Mouse (Mus musculus) embryonic facial prominence, embryonic 10.5 days (tissue): Measurements from ENCODE around the gene Wdfy2. TPM values are rescaled to one million over a fixed set of nuclear protein-coding genes. Genes with fewer than 3 reads are reported as not detected.
"Not testable (repeated sequence)": the region's sequence is repeated elsewhere in the genome, so short reads cannot be mapped to it uniquely, and the experiment has no call there.

Source experiments
- DNase-seq: peaks from one replicate; pipeline ENCODE4 v3.0.0-alpha.2; 2017; ENCODE audit warnings: low spot score
- H3K27ac ChIP-seq: fragments of 300-500 bp; sonication (generic); replicated peaks from 2 replicates; pipeline ENCODE4 v1.5.1; 2016; ENCODE audit warnings: mild to moderate bottlenecking
- H3K27me3 ChIP-seq: fragments of 300-500 bp; sonication (generic); replicated peaks from 2 replicates; pipeline ENCODE4 v1.6.1; 2016; ENCODE audit warnings: low read depth, mild to moderate bottlenecking; ENCODE audit not compliant: poor library complexity, severe bottlenecking
- H3K36me3 ChIP-seq: fragments of 300-500 bp; sonication (generic); replicated peaks from 2 replicates; pipeline ENCODE4 v1.6.1; 2016; ENCODE audit warnings: mild to moderate bottlenecking, moderate library complexity
- H3K4me1 ChIP-seq: fragments of 300-500 bp; sonication (generic); 2 replicates; pipeline ENCODE4 v1.6.1; 2016
- H3K4me3 ChIP-seq: fragments of 300-500 bp; sonication (generic); 2 replicates; pipeline ENCODE4 v1.5.1; 2016; ENCODE audit warnings: mild to moderate bottlenecking, moderate library complexity
- H3K9me3 ChIP-seq: fragments of 300-500 bp; sonication (generic); 2 replicates; pipeline ENCODE4 v1.6.1; 2016; ENCODE audit warnings: mild to moderate bottlenecking
- WGBS: fragments of 180-500 bp; shearing (Covaris S2); methylation state at CpG from one replicate; pipeline ENCODE4 v1.1.7; 2016; 5-methylcytosine and 5-hydroxymethylcytosine counted together
- polyA plus RNA-seq: library from polyadenylated mRNA; unstranded; fragments of >200 nt; fragmentation: Nextera tagmentation; extraction: Ambion mirVana; gene quantifications from 2 replicates; pipeline ENCODE4 v1.2.1, GENCODE M21; 2016

Gene Wdfy2
- polyA plus RNA-seq, 1 experiment from 2014 or later = 13.6 TPM

DNA sequence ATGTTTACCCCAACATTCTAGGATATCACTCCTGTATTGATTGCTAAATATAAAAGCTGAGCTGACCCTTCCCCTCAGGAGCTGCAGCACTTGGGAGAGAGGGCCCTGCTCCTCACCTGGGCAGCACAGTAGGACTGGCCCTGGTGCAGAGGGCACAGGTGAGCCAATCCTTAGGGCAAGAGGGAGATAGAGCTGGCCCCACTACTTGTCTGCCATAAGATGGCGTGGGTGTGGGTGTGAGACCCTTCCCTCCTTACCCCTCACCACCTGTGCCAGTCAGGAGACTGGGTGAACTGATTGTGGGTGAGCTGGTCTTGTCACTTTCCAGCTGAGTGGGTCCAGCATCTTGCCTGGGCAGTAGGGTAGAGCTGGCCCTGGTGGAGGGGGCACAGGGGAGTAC is 47.2 kb downstream of the Wdfy2 start:
- Histone ChIP-seq H3K9me3 (no peaks in the 10 kb centered on the region), H3K27ac (peak overlapping the region; percentile 1; the same call in 1 of the 2 replicates), H3K4me1 (peaks cover 23% of the 10 kb centered on the region), H3K36me3 (no peaks in the 10 kb centered on the region), H3K4me3 (no peak overlapping the region), H3K27me3 (no peaks in the 10 kb centered on the region)
- DNase-seq = no peak
- 94% methylated on average over 1 of the region's 1 CpGs for WGBS

DNA sequence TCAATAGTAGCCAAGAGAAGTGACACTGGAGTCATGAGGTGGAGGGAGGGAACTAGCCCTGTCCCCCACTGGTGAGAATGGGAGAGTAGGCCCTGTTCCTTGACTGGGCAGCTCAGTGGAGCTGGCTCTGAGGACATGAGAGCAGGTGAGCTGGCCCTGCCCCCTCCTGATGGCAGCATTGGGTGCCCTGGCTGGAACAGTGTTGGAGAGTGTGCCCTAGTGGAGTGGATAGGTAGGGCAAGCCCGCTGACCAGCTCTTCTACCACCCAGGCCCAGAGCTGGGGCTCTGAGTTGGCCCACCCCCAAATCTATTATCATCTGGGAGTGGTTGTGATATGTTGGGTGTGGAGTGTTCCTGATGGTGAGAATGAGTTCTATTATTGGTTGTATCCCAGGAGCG is 47.7 kb downstream of the Wdfy2 start:
- H3K4me1 ChIP-seq = peaks cover 18% of the 10 kb centered on the region
- 93% methylated on average over 2 of the region's 2 CpGs for WGBS
- H3K27me3 ChIP-seq = no peaks in the 10 kb centered on the region
- no peaks in the 10 kb centered on the region for H3K9me3 ChIP-seq
- peak overlapping the region; percentile 1; the same call in 1 of the 2 replicates for H3K27ac ChIP-seq
- no peak for DNase-seq
- H3K4me3 ChIP-seq = no peak overlapping the region
- H3K36me3 ChIP-seq = no peaks in the 10 kb centered on the region; the same call in 1 of the 2 replicates

DNA sequence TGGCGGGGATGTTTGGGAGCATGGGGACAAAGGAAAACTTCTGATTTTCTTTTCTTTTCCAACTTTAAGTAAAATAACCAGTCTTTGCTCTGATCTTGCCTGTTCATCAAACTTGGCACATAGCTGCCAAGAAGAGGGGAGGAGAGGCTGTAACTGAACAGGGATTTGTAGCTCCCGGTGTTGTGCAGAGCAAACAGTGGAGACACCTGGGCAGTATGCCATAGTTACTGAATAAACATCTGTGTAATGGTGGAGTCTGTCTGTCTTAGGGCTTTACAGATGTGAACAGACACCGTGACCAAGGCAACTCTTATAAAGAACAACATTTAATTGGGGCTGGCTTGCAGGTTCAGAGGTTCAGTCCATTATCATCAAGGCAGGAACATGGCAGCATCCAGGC is 53.9 kb downstream of the Wdfy2 start:
- no peaks in the 10 kb centered on the region for H3K27me3 ChIP-seq
- no peak overlapping the region for H3K4me3 ChIP-seq
- H3K27ac ChIP-seq = no peak overlapping the region
- H3K4me1 ChIP-seq = peaks cover 29% of the 10 kb centered on the region
- H3K9me3 ChIP-seq = no peaks in the 10 kb centered on the region
- WGBS = 93% methylated on average over 3 of the region's 3 CpGs
- no peaks in the 10 kb centered on the region; the same call in 1 of the 2 replicates for H3K36me3 ChIP-seq
- no peak for DNase-seq

DNA sequence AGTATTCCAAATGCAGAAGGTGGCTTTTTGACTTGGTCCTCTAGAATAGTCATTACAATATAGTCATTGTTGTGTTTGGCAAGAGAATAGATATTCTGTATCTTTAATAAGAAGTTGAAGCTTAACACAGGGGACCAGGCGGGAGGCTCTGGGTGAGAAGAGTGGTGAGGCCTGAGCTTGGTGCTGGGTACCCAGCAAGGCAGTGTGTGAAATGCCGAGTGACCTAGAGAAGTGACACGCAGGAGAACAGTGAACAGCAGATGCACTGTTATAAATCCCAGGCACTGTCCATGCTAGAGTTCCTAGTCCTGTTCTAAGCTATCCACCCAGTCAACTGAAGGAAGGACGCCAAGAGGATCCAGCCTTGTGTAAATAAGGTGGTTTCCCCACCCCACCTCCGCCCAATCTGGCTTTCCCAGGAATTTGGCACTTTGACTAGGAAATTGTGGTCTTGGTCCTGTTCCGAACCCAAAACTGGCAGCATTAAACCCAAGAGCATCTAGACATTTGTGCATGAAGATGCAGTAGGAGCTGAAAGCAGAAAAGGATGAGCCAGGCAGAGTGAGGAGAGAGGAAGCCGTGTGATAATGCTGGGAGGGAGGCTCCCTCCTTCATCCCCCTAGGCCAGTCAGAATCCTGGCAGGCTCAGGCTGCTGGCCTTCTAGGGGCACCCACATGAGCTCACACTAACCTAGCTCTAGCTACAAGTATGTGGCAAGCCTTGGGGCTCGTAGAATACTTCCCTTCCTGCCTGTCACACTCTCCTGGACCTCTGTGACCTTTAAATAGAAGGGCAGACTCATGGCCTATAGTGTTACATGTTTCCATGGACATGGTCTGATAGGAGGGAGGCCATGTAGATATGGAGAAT is 55.5 kb downstream of the Wdfy2 start:
- WGBS = 78% methylated on average over 8 of the region's 8 CpGs
- no peaks in the 10 kb centered on the region for H3K9me3 ChIP-seq
- H3K36me3 ChIP-seq = no peaks in the 10 kb centered on the region; the same call in 1 of the 2 replicates
- no peak overlapping the region for H3K4me3 ChIP-seq
- H3K4me1 ChIP-seq = peaks cover 34% of the 10 kb centered on the region
- no peaks in the 10 kb centered on the region for H3K27me3 ChIP-seq
- H3K27ac ChIP-seq = no peak overlapping the region
- DNase-seq = no peak

DNA sequence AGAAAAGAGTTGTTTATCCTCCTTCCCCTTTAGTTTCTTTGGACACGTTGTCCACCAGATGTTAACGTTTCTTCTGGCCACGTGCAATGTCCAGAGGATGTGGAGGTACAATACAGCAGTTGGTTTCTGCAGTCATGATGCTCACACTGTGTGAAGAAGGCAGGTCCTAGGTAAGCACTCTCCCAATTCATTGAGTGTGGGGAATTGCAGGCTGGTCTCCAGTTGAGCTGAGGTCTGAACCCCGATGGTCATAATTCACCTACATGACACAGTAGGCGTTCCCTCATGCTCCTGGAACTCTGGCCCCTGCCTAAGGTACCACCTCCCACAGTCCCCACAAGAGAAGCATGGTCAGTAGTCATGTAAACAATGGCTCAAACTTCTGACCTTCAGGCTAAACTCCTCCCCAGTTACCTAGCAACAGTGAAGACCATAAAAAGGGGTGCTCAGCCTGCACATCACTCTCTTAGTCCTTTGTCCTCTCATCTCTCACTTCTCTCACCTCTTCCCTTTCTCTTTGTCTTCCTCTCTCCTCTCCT is 56.2 kb downstream of the Wdfy2 start:
- WGBS = 77% methylated on average over 5 of the region's 5 CpGs
- not testable (repeated sequence) for H3K27ac ChIP-seq

DNA sequence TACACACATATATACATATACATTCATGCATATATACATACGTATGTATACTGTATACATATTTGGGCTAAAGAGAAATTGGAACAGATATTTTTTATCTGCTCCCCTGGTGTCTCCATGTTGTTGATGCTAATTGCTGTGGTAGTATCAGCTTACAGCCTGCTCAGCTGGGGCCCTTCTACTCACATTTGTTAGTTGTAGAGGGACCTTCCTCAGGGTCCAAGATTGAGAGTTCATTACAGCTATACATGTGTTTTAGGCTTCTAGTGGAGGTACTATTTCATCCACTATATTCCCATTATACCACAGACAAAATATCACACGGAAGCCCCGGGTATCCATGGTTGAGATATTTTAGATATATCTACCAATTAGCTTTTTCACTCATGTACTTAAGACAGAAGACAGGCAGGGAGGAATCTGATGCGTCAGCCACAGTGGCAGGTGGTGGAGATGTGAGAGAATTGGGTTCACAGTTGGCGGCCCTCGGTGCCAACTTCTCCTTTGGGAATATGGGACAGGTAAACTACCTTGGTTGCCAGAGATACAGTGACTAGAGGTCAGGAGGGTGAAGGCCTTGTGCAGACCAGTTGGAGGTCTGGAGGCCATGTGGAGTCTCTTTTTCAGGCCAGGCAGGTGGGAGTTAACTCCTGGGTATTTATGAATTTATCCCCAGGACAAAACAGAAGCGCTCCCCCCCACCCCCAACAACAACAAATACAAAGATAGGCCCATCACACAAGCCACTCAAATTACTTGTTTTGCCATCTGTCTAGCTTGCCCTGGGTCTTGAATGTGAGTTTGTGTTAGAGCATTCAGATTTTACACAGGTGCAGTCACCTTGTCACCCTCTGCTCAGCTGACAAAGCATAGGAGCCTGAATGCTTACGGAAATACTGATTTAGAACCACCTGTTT is 57.7 kb downstream of the Wdfy2 start:
- Histone ChIP-seq H3K36me3 (no peaks in the 10 kb centered on the region; the same call in 1 of the 2 replicates), H3K4me1 (peaks cover 48% of the 10 kb centered on the region), H3K9me3 (no peaks in the 10 kb centered on the region), H3K27ac (no peak overlapping the region), H3K4me3 (no peak overlapping the region), H3K27me3 (no peaks in the 10 kb centered on the region)
- WGBS = 82% methylated on average over 8 of the region's 8 CpGs
- DNase-seq = no peak

More for the DNA sequence above, 56.2 kb downstream of the Wdfy2 start:
- H3K27me3 ChIP-seq, H3K4me3 ChIP-seq, H3K9me3 ChIP-seq, H3K36me3 ChIP-seq, DNase-seq: not testable (repeated sequence)
- H3K4me1 ChIP-seq = peaks cover 39% of the 10 kb centered on the region

DNA sequence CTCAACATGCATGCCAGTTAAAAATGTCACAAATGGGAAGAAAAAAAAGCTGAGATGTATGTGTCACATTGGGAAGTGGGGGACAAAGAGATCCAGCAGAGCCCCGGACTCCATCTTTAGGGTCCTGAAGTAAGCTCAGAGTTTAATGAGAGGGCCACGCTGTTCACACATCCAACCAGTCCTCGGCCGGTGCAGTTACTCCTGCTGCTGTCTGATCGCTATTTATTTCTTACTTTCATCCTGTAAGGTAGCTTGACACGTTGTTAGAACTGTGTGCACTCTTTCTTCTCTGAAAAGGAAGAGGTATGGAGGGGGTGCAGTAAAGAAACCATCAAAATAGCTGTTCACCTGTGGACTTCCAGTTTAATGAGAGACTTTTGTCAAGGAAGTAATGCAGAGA is 60.6 kb downstream of the Wdfy2 start:
- no peak for DNase-seq
- H3K4me3 ChIP-seq = no peak overlapping the region
- H3K9me3 ChIP-seq = no peaks in the 10 kb centered on the region
- H3K4me1 ChIP-seq = peaks cover 44% of the 10 kb centered on the region
- no peaks in the 10 kb centered on the region; the same call in none of the 2 replicates for H3K36me3 ChIP-seq
- no peaks in the 10 kb centered on the region for H3K27me3 ChIP-seq
- H3K27ac ChIP-seq = no peak overlapping the region
- 88% methylated on average over 6 of the region's 6 CpGs for WGBS

DNA sequence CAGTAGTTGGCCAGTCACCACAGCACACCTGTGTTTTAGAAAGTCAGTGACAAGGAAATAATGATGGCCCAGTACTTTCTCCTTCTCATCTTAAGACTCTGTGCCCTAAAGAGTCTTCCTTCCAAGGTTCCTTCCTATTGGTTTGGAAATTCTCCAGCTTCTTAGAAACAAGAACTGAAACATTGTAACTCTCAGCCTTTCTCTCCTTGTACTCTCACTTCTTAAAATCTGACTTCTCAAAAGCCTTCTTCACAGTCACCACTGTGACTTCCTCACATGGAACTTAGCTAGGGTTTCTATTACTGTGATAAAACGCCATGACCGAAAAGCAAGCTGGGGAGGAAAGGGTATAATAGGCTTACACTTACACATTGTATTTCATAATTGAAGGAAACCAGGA is 70.4 kb downstream of the Wdfy2 start:
- no peak for DNase-seq
- H3K9me3 ChIP-seq = no peaks in the 10 kb centered on the region
- 95% methylated on average over 2 of the region's 2 CpGs for WGBS
- H3K27me3 ChIP-seq = no peaks in the 10 kb centered on the region
- no peak overlapping the region for H3K4me3 ChIP-seq
- H3K36me3 ChIP-seq = 0 out of 2 replicates have a peak, but pooled peaks cover 3% of the 10 kb centered on the region
- H3K4me1 ChIP-seq = peaks cover 35% of the 10 kb centered on the region
- no peak overlapping the region for H3K27ac ChIP-seq

DNA sequence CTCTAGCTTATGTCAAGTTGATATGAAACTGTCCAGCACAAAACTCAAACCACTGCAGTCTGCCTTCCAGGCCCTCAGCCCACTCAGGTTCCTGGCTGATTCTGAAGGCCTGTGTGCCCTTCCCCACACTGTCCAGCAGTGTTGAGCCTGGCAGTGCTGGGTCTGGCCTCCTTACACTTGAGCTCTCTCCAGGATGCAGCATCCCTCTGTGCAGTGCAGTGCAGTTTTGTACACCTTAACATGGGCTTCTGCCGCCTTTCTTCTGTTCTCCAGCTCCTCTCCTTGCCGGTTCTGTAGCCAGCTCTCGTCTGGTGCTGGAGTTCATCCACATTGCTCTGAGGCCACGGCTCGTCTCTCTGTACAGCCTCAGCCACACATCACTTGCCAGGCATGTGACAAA is 71.1 kb downstream of the Wdfy2 start:
- H3K27ac ChIP-seq = no peak overlapping the region
- H3K36me3 ChIP-seq = 0 out of 2 replicates have a peak, but pooled peaks cover 3% of the 10 kb centered on the region
- 89% methylated on average over 5 of the region's 5 CpGs for WGBS
- H3K27me3 ChIP-seq = no peaks in the 10 kb centered on the region
- no peak for DNase-seq
- H3K9me3 ChIP-seq = no peaks in the 10 kb centered on the region
- peaks cover 35% of the 10 kb centered on the region for H3K4me1 ChIP-seq
- no peak overlapping the region for H3K4me3 ChIP-seq

DNA sequence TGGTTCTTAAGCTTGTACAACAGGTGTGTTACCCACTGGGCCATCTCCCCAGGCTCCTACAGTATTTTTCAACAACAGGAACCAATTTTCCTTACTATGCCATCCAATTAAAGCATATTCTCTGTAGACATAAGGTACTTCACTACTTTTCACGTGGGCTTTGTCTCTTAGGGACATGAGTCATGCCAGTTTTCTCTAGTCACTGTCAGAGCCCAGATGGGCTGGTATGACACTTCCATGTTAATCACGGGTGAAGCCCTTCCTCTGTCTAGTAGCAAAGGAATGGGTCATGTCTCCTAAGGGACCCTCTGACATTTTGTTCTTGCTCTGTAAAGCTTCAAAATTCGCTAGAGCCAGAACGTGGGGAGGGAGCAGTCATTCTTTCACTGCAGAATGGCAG is 73.4 kb downstream of the Wdfy2 start:
- Histone ChIP-seq H3K27me3 (no peaks in the 10 kb centered on the region), H3K4me1 (peaks cover 16% of the 10 kb centered on the region), H3K36me3 (0 out of 2 replicates have a peak, but pooled peaks cover 3% of the 10 kb centered on the region), H3K4me3 (no peak overlapping the region), H3K27ac (no peak overlapping the region), H3K9me3 (no peaks in the 10 kb centered on the region)
- WGBS = 81% methylated on average over 4 of the region's 4 CpGs
- DNase-seq = no peak

DNA sequence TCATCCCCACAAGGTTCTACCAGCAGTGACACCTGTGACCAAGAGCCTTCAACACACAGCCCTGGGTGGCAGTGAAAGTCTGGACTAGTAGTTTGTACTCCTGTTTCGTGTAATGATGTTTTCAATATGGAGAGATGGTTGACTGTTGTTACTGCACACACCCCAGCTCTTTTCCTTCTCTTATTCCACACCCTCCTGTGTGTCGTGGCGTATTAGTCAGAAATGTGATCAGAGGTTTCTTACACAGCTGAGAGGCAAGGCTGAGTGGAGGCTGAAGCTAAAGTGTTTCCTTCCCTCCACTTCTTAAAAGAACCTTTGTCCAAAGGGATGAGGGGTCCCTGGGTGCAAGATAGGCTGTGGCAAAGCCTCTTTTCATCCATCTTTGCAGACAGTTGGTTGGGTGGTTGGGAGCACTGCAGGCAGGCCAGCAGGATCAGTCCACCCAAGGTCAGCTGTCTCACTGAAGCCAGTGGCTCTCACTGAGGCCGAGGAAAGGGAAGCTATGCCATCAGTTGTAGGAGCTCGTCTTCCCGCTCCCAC is 77.7 kb downstream of the Wdfy2 start:
- Histone ChIP-seq H3K9me3 (no peaks in the 10 kb centered on the region), H3K36me3 (no peaks in the 10 kb centered on the region), H3K4me1 (no peaks in the 10 kb centered on the region), H3K4me3 (no peak overlapping the region), H3K27me3 (no peaks in the 10 kb centered on the region), H3K27ac (no peak overlapping the region)
- DNase-seq = no peak
- WGBS = 82% methylated on average over 6 of the region's 6 CpGs

DNA sequence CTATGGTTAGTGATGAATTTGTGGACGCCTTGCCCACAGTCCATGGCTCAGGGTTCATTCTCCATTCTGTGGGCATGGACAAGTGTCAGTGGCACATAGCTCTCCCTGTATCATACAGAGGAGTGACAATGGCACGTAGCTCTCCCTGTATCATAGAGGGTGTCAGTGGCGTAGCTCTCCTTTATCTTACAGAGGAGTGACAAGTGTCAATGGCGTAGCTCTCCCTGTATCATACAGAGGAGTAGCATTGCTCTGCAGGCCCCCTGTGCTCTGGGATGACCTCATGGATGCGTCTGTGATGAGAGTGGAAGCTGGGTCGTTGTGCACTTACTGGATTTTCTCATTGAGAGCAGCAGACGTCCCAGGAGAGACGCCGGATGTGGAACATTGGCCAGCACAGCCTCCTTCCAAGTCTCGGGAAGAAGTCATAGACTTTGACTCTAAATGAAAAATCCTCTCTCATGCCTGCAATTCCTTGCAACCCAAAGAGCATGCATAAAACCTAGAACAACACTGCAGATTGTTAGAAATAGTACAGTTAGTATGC is 79.1 kb downstream of the Wdfy2 start:
- H3K4me1 ChIP-seq = no peaks in the 10 kb centered on the region
- no peaks in the 10 kb centered on the region for H3K9me3 ChIP-seq
- no peaks in the 10 kb centered on the region for H3K27me3 ChIP-seq
- H3K27ac ChIP-seq = no peak overlapping the region
- 90% methylated on average over 10 of the region's 10 CpGs for WGBS
- H3K4me3 ChIP-seq = no peak overlapping the region
- no peak for DNase-seq
- H3K36me3 ChIP-seq = no peaks in the 10 kb centered on the region
